Mouse (Mus musculus) midbrain, embryonic 10.5 days (tissue): Measurements from ENCODE around the gene Sf3a3. TPM values are rescaled to one million over a fixed set of nuclear protein-coding genes. Genes with fewer than 3 reads are reported as not detected.

ENCODE experiments used
- DNase-seq: peaks from one replicate; pipeline ENCODE4 v3.0.0-alpha.2; 2017; ENCODE audit warnings: low spot score
- H3K27ac ChIP-seq: fragments of 300-500 bp; sonication (generic); replicated peaks from 2 replicates; pipeline ENCODE4 v1.5.1; 2016; ENCODE audit warnings: mild to moderate bottlenecking
- H3K27me3 ChIP-seq: fragments of 300-500 bp; sonication (generic); 2 replicates; pipeline ENCODE4 v1.6.1; 2016; ENCODE audit warnings: low read depth, mild to moderate bottlenecking; ENCODE audit not compliant: poor library complexity, severe bottlenecking
- H3K36me3 ChIP-seq: fragments of 300-500 bp; sonication (generic); 2 replicates; pipeline ENCODE4 v1.6.1; 2016; ENCODE audit warnings: mild to moderate bottlenecking, moderate library complexity
- H3K4me1 ChIP-seq: fragments of 300-500 bp; sonication (generic); 2 replicates; pipeline ENCODE4 v1.6.1; 2016
- H3K4me3 ChIP-seq: fragments of 300-500 bp; sonication (generic); 2 replicates; pipeline ENCODE4 v1.5.1; 2016; ENCODE audit warnings: mild to moderate bottlenecking, moderate library complexity
- H3K9me3 ChIP-seq: fragments of 300-500 bp; sonication (generic); replicated peaks from 2 replicates; pipeline ENCODE4 v1.6.1; 2016; ENCODE audit warnings: mild to moderate bottlenecking
- WGBS: fragments of 180-500 bp; shearing (Covaris S2); methylation state at CpG from one replicate; pipeline ENCODE4 v1.1.7; 2016; 5-methylcytosine and 5-hydroxymethylcytosine counted together
- polyA plus RNA-seq: library from polyadenylated mRNA; unstranded; fragments of >200 nt; fragmentation: Nextera tagmentation; extraction: Ambion mirVana; gene quantifications from 2 replicates; pipeline ENCODE4 v1.2.1, GENCODE M21; 2016

Gene Sf3a3
- polyA plus RNA-seq, 1 experiment from 2014 or later = 256 TPM

- H3K4me3 ChIP-seq = no peak overlapping the region
- DNase-seq = no peak
- 78% methylated on average over 4 of the region's 4 CpGs for WGBS
- H3K9me3 ChIP-seq = no peaks in the 10 kb centered on the region
- peaks cover 88% of the 10 kb centered on the region for H3K36me3 ChIP-seq
- no peaks in the 10 kb centered on the region for H3K4me1 ChIP-seq
- H3K27ac ChIP-seq = no peak overlapping the region
- H3K27me3 ChIP-seq = no peaks in the 10 kb centered on the region
Observed at GRCm38 (mm10) chr4:124685004-124685403, 29.6 kb upstream of the Sf3a3 start.

- no peak overlapping the region for H3K4me3 ChIP-seq
- peaks cover 83% of the 10 kb centered on the region for H3K36me3 ChIP-seq
- no peaks in the 10 kb centered on the region for H3K27me3 ChIP-seq
- DNase-seq = no peak
- H3K4me1 ChIP-seq = no peaks in the 10 kb centered on the region
- no peak overlapping the region for H3K27ac ChIP-seq
- no peaks in the 10 kb centered on the region for H3K9me3 ChIP-seq
- 94% methylated on average over 8 of the region's 8 CpGs for WGBS
Observed at GRCm38 (mm10) chr4:124685453-124685852, 29.1 kb upstream of the Sf3a3 start.

- WGBS = 94% methylated on average over 8 of the region's 8 CpGs
- DNase-seq = no peak
- peaks cover 78% of the 10 kb centered on the region for H3K36me3 ChIP-seq
- no peak overlapping the region for H3K4me3 ChIP-seq
- H3K27ac ChIP-seq = no peak overlapping the region
- no peaks in the 10 kb centered on the region for H3K9me3 ChIP-seq
- H3K27me3 ChIP-seq = no peaks in the 10 kb centered on the region
- H3K4me1 ChIP-seq = no peaks in the 10 kb centered on the region
Observed at GRCm38 (mm10) chr4:124685897-124686402, 28.6 kb upstream of the Sf3a3 start.

GRCm38 (mm10) chr4:124691455-124691854 is 23.1 kb upstream of the Sf3a3 start:
- peaks cover 26% of the 10 kb centered on the region for H3K36me3 ChIP-seq
- H3K4me1 ChIP-seq = peaks cover 27% of the 10 kb centered on the region
- H3K27me3 ChIP-seq = peaks cover 24% of the 10 kb centered on the region
- H3K9me3 ChIP-seq = no peaks in the 10 kb centered on the region
- WGBS = 91% methylated on average over 8 of the region's 8 CpGs
- no peak for DNase-seq
- H3K4me3 ChIP-seq = no peak overlapping the region
- H3K27ac ChIP-seq = no peak overlapping the region

GRCm38 (mm10) chr4:124692416-124692861 is 22.1 kb upstream of the Sf3a3 start:
- peak overlapping the region; percentile 93 for H3K4me3 ChIP-seq

GRCm38 (mm10) chr4:124693135-124693894 is 21.3 kb upstream of the Sf3a3 start, which contains the start of gene Utp11:
Utp11 (minus strand) TSS chr4:124693600.
- H3K27ac ChIP-seq = peak within 1 kb of the TSS; percentile 89
- peaks cover 27% of the 10 kb centered on the region for H3K4me1 ChIP-seq
- peak within 1 kb of the TSS; percentile 93 for H3K4me3 ChIP-seq
- 1% methylated on average over 43 of the region's 43 CpGs for WGBS
- peaks cover 24% of the 10 kb centered on the region for H3K27me3 ChIP-seq
- peaks cover 14% of the 10 kb centered on the region for H3K36me3 ChIP-seq
- DNase-seq = peak; percentile 88
- H3K9me3 ChIP-seq = no peaks in the 10 kb centered on the region

More at GRCm38 (mm10) chr4:124692416-124692861, 22.1 kb upstream of the Sf3a3 start:
- Histone ChIP-seq H3K27me3 (peaks cover 24% of the 10 kb centered on the region), H3K36me3 (peaks cover 22% of the 10 kb centered on the region), H3K9me3 (no peaks in the 10 kb centered on the region), H3K4me1 (peaks cover 27% of the 10 kb centered on the region), H3K27ac (peak overlapping the region; percentile 89; the same call in 1 of the 2 replicates)
- 74% methylated on average over 3 of the region's 3 CpGs for WGBS
- DNase-seq = no peak

- Histone ChIP-seq H3K27ac (no peak overlapping the region), H3K36me3 (peaks cover 1% of the 10 kb centered on the region; the same call in 1 of the 2 replicates), H3K4me3 (no peak overlapping the region), H3K27me3 (peaks cover 34% of the 10 kb centered on the region), H3K9me3 (no peaks in the 10 kb centered on the region), H3K4me1 (peaks cover 32% of the 10 kb centered on the region)
- WGBS = 85% methylated on average over 2 of the region's 2 CpGs
- no peak for DNase-seq
Observed at GRCm38 (mm10) chr4:124694572-124694971, 20.0 kb upstream of the Sf3a3 start.

- Histone ChIP-seq H3K4me3 (no peak overlapping the region), H3K27ac (no peak overlapping the region)
Observed at GRCm38 (mm10) chr4:124695786-124696516, 18.6 kb upstream of the Sf3a3 start.

GRCm38 (mm10) chr4:124699791-124700190 is 14.8 kb upstream of the Sf3a3 start:
- H3K9me3 ChIP-seq = no peaks in the 10 kb centered on the region
- peaks cover 59% of the 10 kb centered on the region for H3K4me1 ChIP-seq
- peaks cover 50% of the 10 kb centered on the region for H3K27me3 ChIP-seq
- H3K36me3 ChIP-seq = no peaks in the 10 kb centered on the region
- DNase-seq = peak; percentile 47
- WGBS = 3% methylated on average over 6 of the region's 6 CpGs
- H3K27ac ChIP-seq = peak overlapping the region; percentile 86
- peak overlapping the region; percentile 70 for H3K4me3 ChIP-seq

More at GRCm38 (mm10) chr4:124695786-124696516, 18.6 kb upstream of the Sf3a3 start:
- Histone ChIP-seq H3K9me3 (no peaks in the 10 kb centered on the region), H3K27me3 (peaks cover 35% of the 10 kb centered on the region), H3K4me1 (peaks cover 46% of the 10 kb centered on the region), H3K36me3 (no peaks in the 10 kb centered on the region)
- DNase-seq = no peak
- WGBS = 19% methylated on average over 18 of the region's 18 CpGs

GRCm38 (mm10) chr4:124700248-124700971 is 14.2 kb upstream of the Sf3a3 start, which contains the start of gene Fhl3:
Fhl3 (plus strand) TSS chr4:124700701.
- peak; percentile 79 for DNase-seq
- no peaks in the 10 kb centered on the region for H3K9me3 ChIP-seq
- H3K4me3 ChIP-seq = peak within 1 kb of the TSS; percentile 70
- WGBS = under 1% methylated on average over 48 of the region's 59 CpGs
- peaks cover 65% of the 10 kb centered on the region for H3K4me1 ChIP-seq
- H3K27ac ChIP-seq = peak within 1 kb of the TSS; percentile 86
- peaks cover 44% of the 10 kb centered on the region for H3K27me3 ChIP-seq
- H3K36me3 ChIP-seq = peaks cover under 1% of the 10 kb centered on the region; the same call in 1 of the 2 replicates

GRCm38 (mm10) chr4:124701052-124701845 is 13.3 kb upstream of the Sf3a3 start:
- DNase-seq = peak; percentile 39
- Histone ChIP-seq H3K4me3 (peak overlapping the region; percentile 70), H3K27me3 (peaks cover 41% of the 10 kb centered on the region), H3K4me1 (peaks cover 66% of the 10 kb centered on the region), H3K27ac (peak overlapping the region; percentile 86), H3K9me3 (no peaks in the 10 kb centered on the region), H3K36me3 (peaks cover 8% of the 10 kb centered on the region)
- 2% methylated on average over 22 of the region's 22 CpGs for WGBS
